Mouse (Mus musculus) myocyte (in vitro differentiated cells): ENCODE measurements around the gene Dirc2.

Experiments used
- CEBPB ChIP-seq: IDR thresholded peaks from 2 replicates; pipeline ENCODE4 v1.6.1; 2011; ENCODE audit warnings: mild to moderate bottlenecking, moderate library complexity; ENCODE audit not compliant: poor library complexity, insufficient read depth, severe bottlenecking
- E2F4 ChIP-seq: IDR thresholded peaks from one replicate; pipeline ENCODE4 v1.6.1; 2011; ENCODE audit warnings: mild to moderate bottlenecking, control low read depth, moderate library complexity; ENCODE audit not compliant: insufficient read depth
- MAX ChIP-seq: IDR thresholded peaks from one replicate; pipeline ENCODE4 v1.6.1; 2011; ENCODE audit warnings: low read depth, mild to moderate bottlenecking, control low read depth
- MYOD1 ChIP-seq, 3 experiments: IDR thresholded peaks; one replicate each; pipeline ENCODE4 v1.6.1; 2011; ENCODE audit warnings: control low read depth in 2 of 3, low read depth in 2 of 3, mild to moderate bottlenecking in 2 of 3, moderate library complexity in 1 of 3; ENCODE audit not compliant: insufficient read length in 2 of 3, control insufficient read depth in 1 of 3
- MYOG ChIP-seq, 3 experiments: IDR thresholded peaks; one replicate each; pipeline ENCODE4 v1.6.1; 2011; ENCODE audit warnings: control low read depth in 2 of 3, low read depth in 2 of 3, mild to moderate bottlenecking in 2 of 3; ENCODE audit not compliant: insufficient read length in 2 of 3, control insufficient read depth in 1 of 3, insufficient read depth in 1 of 3
- POLR2A ChIP-seq: IDR thresholded peaks from one replicate; pipeline ENCODE4 v1.6.1; 2011; ENCODE audit warnings: low read depth, mild to moderate bottlenecking, control low read depth, moderate library complexity; ENCODE audit not compliant: insufficient read length
- POLR2AphosphoS2 ChIP-seq: IDR thresholded peaks from one replicate; pipeline ENCODE4 v1.6.1; 2011; ENCODE audit warnings: low read depth, control low read depth; ENCODE audit not compliant: insufficient read length
- REST ChIP-seq: IDR thresholded peaks from one replicate; pipeline ENCODE4 v1.6.1; 2011; ENCODE audit warnings: mild to moderate bottlenecking, control low read depth, moderate library complexity; ENCODE audit not compliant: insufficient read depth, insufficient read length
- TCF12 ChIP-seq: IDR thresholded peaks from one replicate; pipeline ENCODE4 v1.6.1; 2011; ENCODE audit warnings: mild to moderate bottlenecking, control low read depth; ENCODE audit not compliant: poor library complexity, insufficient read depth, severe bottlenecking
- TCF3 ChIP-seq: IDR thresholded peaks from one replicate; pipeline ENCODE4 v1.6.1; 2011; ENCODE audit warnings: low read depth, control low read depth; ENCODE audit not compliant: insufficient read length
- USF1 ChIP-seq: IDR thresholded peaks from one replicate; pipeline ENCODE4 v1.6.1; 2011; ENCODE audit warnings: low read depth, mild to moderate bottlenecking, control low read depth, moderate library complexity

DNA sequence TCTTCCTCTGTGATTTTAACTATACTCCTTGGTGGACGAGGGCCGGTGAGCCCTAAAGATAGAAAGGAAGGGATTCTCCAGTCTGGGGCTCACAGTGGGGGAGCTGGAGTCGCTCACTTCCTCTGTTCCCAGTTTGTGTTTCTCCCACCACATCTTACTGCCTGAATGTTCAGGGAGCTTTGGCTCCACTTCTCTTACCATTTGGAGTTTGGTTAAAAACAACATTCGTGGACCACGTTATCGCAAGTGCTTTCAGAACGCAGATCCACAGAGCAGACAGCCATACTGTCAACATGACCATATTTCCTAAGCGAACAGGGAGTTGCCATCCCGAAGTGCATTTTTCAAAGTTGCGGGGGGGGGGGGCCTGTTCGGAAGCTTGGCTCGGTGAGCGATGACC is 84.1 kb downstream of the Dirc2 start:
- TF ChIP-seq TCF12 (no peak), E2F4 (no peak), POLR2A (no peak), USF1 (no peak), TCF3 (no peak), CEBPB (no peak), POLR2AphosphoS2 (no peak), REST (no peak), MYOG (IDR thresholded peaks at IDR 0.05; ENCODE audit: control insufficient read depth in 1 of 3, insufficient read depth in 1 of 3, insufficient read length in 2 of 3, low read depth in 2 of 3) (no peak), MAX (no peak), MYOD1 (IDR thresholded peaks at IDR 0.05; ENCODE audit: control insufficient read depth in 1 of 3, insufficient read length in 2 of 3, low read depth in 2 of 3) (no peak)
